Mouse (Mus musculus): Measurements from ENCODE around the gene Gsg1l.

Gsg1l gene

GRCm38 (mm10) chr7:126080949-126081654, 1.1 kb downstream of the Gsg1l start:
- DNase-seq = no peak

GRCm38 (mm10) chr7:126076935-126077334, 5.3 kb downstream of the Gsg1l start:
- DNase-seq = no peak

- DNase-seq = no peak
Measured at GRCm38 (mm10) chr7:126075058-126075457, 7.2 kb downstream of the Gsg1l start.

- DNase-seq = no peak
Measured at GRCm38 (mm10) chr7:126070321-126070720, 11.9 kb downstream of the Gsg1l start.

- no peak for DNase-seq
Measured at GRCm38 (mm10) chr7:126066777-126067176, 15.4 kb downstream of the Gsg1l start.

GRCm38 (mm10) chr7:126065243-126065876, 16.9 kb downstream of the Gsg1l start:
- no peak for DNase-seq

- no peak for DNase-seq
Measured at GRCm38 (mm10) chr7:126062228-126062627, 20.0 kb downstream of the Gsg1l start.

- no peak for DNase-seq
Measured at GRCm38 (mm10) chr7:126058918-126059317, 23.3 kb downstream of the Gsg1l start.

GRCm38 (mm10) chr7:126057332-126057914, 24.8 kb downstream of the Gsg1l start:
- DNase-seq = no peak

GRCm38 (mm10) chr7:126054574-126054973, 27.6 kb downstream of the Gsg1l start:
- no peak for DNase-seq

- DNase-seq = no peak
Measured at GRCm38 (mm10) chr7:126053618-126054017, 28.6 kb downstream of the Gsg1l start.

- no peak for DNase-seq
Measured at GRCm38 (mm10) chr7:126051910-126052309, 30.3 kb downstream of the Gsg1l start.

GRCm38 (mm10) chr7:126045077-126045476, 37.1 kb downstream of the Gsg1l start:
- no peak for DNase-seq

GRCm38 (mm10) chr7:126042306-126042705, 39.9 kb downstream of the Gsg1l start:
- no peak for DNase-seq

- no peak for DNase-seq
Measured at GRCm38 (mm10) chr7:126040794-126041526, 41.3 kb downstream of the Gsg1l start.

- DNase-seq = no peak
Measured at GRCm38 (mm10) chr7:126039847-126040246, 42.4 kb downstream of the Gsg1l start.

GRCm38 (mm10) chr7:126039247-126039835, 42.9 kb downstream of the Gsg1l start:
- no peak for DNase-seq

- no peak for DNase-seq
Measured at GRCm38 (mm10) chr7:126038366-126039246, 43.6 kb downstream of the Gsg1l start.

GRCm38 (mm10) chr7:126035332-126035731, 46.9 kb downstream of the Gsg1l start:
- no peak for DNase-seq

- DNase-seq = no peak
Measured at GRCm38 (mm10) chr7:126032776-126033209, 49.4 kb downstream of the Gsg1l start.

- DNase-seq = no peak
Measured at GRCm38 (mm10) chr7:126032365-126032755, 49.9 kb downstream of the Gsg1l start.

Measured in spleen, adult 18-20 months (tissue).